Mouse (Mus musculus): ENCODE measurements around the gene Ddx17. TPM values are rescaled to one million over a fixed set of nuclear protein-coding genes. Genes with fewer than 3 reads are reported as not detected.
A peak's percentile ranks its signal among the peaks of the same experiment; 100 is the strongest.

The Ddx17 gene
- polyA plus RNA-seq, 1 experiment from 2014 or later = 28.5 TPM

DNA sequence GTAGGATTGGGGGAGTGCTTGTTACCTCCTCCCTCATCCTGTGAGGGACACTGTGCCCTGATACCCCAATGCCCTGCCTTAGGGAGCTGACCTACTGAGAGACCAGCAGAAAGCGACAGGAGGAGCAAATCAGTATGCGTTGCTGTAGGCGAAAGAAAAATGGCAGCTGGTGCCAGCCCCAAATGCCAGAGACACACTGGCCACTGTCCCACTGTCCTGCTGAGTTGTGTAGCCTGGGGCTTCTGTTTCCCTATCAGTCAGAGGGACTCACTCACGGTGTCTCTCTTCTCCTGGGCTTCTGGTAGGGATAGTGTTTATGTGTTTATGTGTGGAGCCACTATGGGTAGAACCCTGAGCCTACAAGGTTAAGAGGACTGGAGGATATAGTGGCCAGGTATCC is 28.8 kb downstream of the Ddx17 start:
- H3K4me2 ChIP-seq = peak overlapping the region; percentile 92
- 74% methylated on average over 4 of the region's 4 CpGs for WGBS
- H3K27ac ChIP-seq = no peak overlapping the region
- peak overlapping the region; percentile 79 for H3K4me3 ChIP-seq
- no peak for ATAC-seq (replicated peaks; ENCODE audit: insufficient number of reproducible peaks, insufficient read depth, low FRiP score, low read depth)
- H3K4me1 ChIP-seq (replicated peaks) = peaks cover 37% of the 10 kb centered on the region
- H3K9ac ChIP-seq = peak overlapping the region; percentile 74; the same call in 1 of the 2 replicates
- peaks cover under 1% of the 10 kb centered on the region; the same call in 1 of the 2 replicates for H3K36me3 ChIP-seq
- peaks cover 21% of the 10 kb centered on the region for H3K27me3 ChIP-seq
- no peaks in the 10 kb centered on the region for H3K9me3 ChIP-seq (replicated peaks)

DNA sequence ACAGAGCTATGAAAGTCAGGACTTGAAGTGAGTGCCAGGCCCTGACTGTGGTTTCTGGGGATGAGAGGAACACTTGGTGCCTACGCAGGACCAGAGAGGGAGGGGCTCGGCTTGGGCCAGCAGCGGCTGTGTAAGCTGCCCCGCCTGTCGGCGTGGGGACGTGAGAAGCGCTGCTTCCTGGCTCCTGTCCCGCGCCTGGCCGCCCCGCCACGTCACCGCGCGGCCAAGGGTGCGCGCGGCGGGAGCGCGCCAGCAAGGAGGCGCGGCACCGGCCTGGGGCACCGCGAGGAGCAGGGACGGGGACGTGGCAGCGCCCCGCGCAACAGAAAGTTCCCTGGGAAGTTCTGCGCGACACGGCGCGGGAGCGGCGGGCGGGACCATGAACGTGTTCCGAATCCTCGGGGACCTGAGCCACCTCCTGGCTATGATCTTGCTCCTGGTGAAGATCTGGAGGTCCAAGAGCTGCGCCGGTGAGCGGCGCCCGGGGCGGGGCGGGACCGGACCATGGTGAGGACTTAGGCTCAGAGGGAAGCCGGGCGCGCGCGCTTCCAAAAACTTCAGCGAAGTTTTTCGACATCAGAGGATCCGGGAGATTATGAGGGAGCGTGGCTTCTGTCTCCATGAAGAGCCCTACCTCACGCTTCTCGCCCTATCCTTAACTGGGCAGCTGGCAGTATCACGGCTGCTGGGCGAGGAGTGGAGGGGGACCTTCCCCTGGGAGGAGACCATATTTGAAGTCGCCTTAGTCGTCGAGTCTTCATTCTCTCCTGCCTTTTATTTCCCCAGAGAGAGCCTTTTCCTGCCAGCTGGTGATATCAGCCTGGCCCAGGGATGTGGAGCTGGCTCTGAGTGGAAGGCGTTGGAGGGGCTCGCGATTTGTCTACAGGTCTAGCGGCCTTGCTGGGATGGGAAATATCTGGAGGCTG is 30.1 kb downstream of the Ddx17 start, which contains the start of gene Kdelr3:
Kdelr3 (plus strand) TSS at position 241 of the 926 bp plus-strand sequence.
- WGBS = under 1% methylated on average over 71 of the region's 71 CpGs
- peak within 1 kb of the TSS; percentile 92 for H3K4me2 ChIP-seq
- H3K36me3 ChIP-seq = no peaks in the 10 kb centered on the region
- H3K9ac ChIP-seq = peak within 1 kb of the TSS; percentile 74
- peak within 1 kb of the TSS; percentile 79 for H3K4me3 ChIP-seq
- peak within 1 kb of the TSS; percentile 74 for H3K27ac ChIP-seq
- H3K27me3 ChIP-seq = peaks cover 31% of the 10 kb centered on the region
- no peaks in the 10 kb centered on the region for H3K9me3 ChIP-seq (replicated peaks)
- H3K4me1 ChIP-seq (replicated peaks) = peaks cover 48% of the 10 kb centered on the region
- peak; percentile 76 for ATAC-seq (replicated peaks; ENCODE audit: insufficient number of reproducible peaks, insufficient read depth, low FRiP score, low read depth)

- Histone ChIP-seq H3K36me3 (no peaks in the 10 kb centered on the region), H3K27me3 (peaks cover 54% of the 10 kb centered on the region), H3K4me3 (no peak overlapping the region), H3K27ac (no peak overlapping the region), H3K9ac (no peak overlapping the region), H3K4me2 (no peak overlapping the region), H3K4me1 (replicated peaks) (peaks cover 55% of the 10 kb centered on the region), H3K9me3 (replicated peaks) (no peaks in the 10 kb centered on the region)
- no peak for ATAC-seq (replicated peaks; ENCODE audit: insufficient number of reproducible peaks, insufficient read depth, low FRiP score, low read depth)
- WGBS = 12% methylated on average over 9 of the region's 9 CpGs
These were observed 32.6 kb downstream of the Ddx17 start for GRCm38 (mm10) chr15:79513940-79514339.

GRCm38 (mm10) chr15:79511553-79512320 is 34.8 kb downstream of the Ddx17 start:
- H3K4me2 ChIP-seq = peak overlapping the region; percentile 86
- H3K27me3 ChIP-seq = peaks cover 73% of the 10 kb centered on the region
- H3K4me3 ChIP-seq = peak overlapping the region; percentile 50
- no peaks in the 10 kb centered on the region for H3K36me3 ChIP-seq
- H3K9me3 ChIP-seq (replicated peaks) = no peaks in the 10 kb centered on the region
- H3K4me1 ChIP-seq (replicated peaks) = peaks cover 38% of the 10 kb centered on the region
- H3K27ac ChIP-seq = no peak overlapping the region
- WGBS = 3% methylated on average over 61 of the region's 61 CpGs
- peak overlapping the region; percentile 32 for H3K9ac ChIP-seq
- ATAC-seq (replicated peaks; ENCODE audit: insufficient number of reproducible peaks, insufficient read depth, low FRiP score, low read depth) = peak; percentile 65

GRCm38 (mm10) chr15:79510425-79510824 is 36.1 kb downstream of the Ddx17 start:
- WGBS = 74% methylated on average over 7 of the region's 7 CpGs
- no peak for ATAC-seq (replicated peaks; ENCODE audit: insufficient number of reproducible peaks, insufficient read depth, low FRiP score, low read depth)
- H3K9me3 ChIP-seq (replicated peaks) = no peaks in the 10 kb centered on the region
- H3K36me3 ChIP-seq = no peaks in the 10 kb centered on the region
- H3K4me3 ChIP-seq = no peak overlapping the region
- peaks cover 84% of the 10 kb centered on the region for H3K27me3 ChIP-seq
- no peak overlapping the region for H3K4me2 ChIP-seq
- peaks cover 35% of the 10 kb centered on the region for H3K4me1 ChIP-seq (replicated peaks)
- H3K9ac ChIP-seq = no peak overlapping the region
- no peak overlapping the region for H3K27ac ChIP-seq

DNA sequence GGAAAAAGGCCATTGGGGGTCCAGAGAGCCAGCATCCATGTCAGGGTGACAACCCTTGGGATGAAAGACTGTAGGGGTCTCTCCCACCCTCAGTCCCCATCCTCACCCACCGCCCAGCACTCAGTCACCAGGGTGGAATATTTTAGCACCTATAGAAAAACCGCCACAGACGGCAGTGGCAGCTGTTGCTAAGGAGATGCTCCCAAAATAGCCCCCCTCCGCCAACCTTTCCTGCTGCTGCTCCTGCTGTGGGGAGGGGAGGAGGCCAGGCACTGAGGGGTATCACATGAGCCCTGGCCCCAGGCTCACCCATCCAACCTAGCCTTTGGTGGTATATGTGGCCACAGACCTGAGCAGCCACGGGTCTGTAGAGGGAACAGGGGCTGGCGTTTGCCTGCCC is 36.5 kb downstream of the Ddx17 start:
- no peak for ATAC-seq (replicated peaks; ENCODE audit: insufficient number of reproducible peaks, insufficient read depth, low FRiP score, low read depth)
- Histone ChIP-seq H3K4me3 (no peak overlapping the region), H3K27me3 (peaks cover 87% of the 10 kb centered on the region), H3K4me2 (no peak overlapping the region), H3K9ac (no peak overlapping the region), H3K27ac (no peak overlapping the region), H3K4me1 (replicated peaks) (peaks cover 39% of the 10 kb centered on the region), H3K9me3 (replicated peaks) (no peaks in the 10 kb centered on the region), H3K36me3 (no peaks in the 10 kb centered on the region)
- WGBS = 18% methylated on average over 6 of the region's 6 CpGs

DNA sequence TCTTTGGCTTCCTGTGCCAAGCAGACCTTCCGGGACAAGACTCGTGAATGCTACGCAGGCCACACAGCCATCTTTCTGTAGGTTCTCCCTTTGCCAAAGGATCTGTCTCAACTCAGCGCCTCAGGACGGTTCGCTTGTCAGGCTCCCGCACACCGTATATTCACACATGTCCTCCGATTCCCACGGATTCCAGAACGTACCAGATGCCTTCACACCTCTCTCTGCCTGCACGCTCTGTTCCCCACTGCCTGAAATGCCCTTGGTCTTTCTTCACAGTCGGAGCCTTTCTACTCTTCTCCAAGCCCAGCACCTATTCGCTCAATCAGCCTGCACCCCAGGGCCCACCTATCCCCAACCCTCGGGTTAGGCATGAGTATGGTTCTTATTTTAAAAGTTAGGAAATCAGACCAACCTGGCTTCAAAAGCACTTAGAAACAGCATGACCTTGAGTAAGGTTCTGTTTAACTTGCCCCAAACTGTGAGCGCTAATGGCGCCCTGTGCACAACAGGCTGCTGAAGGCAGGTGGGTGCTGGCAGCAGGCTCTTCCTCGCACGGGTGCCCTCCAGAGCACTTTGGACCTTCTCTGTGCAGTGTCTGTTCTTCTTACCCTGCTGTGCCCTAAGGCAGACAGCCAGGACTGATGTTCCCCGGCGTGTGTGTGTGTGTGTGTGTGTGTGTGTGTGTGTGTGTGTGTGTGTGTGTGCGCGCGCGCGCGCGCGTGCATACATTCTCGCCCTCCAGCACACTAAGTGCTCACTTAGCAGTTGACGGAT is 39.3 kb downstream of the Ddx17 start:
- Histone ChIP-seq H3K4me2 (no peak overlapping the region), H3K4me1 (replicated peaks) (peaks cover 52% of the 10 kb centered on the region), H3K27me3 (peaks cover 90% of the 10 kb centered on the region), H3K27ac (no peak overlapping the region), H3K9me3 (replicated peaks) (no peaks in the 10 kb centered on the region), H3K36me3 (no peaks in the 10 kb centered on the region), H3K9ac (no peak overlapping the region), H3K4me3 (no peak overlapping the region)
- no peak for ATAC-seq (replicated peaks; ENCODE audit: insufficient number of reproducible peaks, insufficient read depth, low FRiP score, low read depth)
- WGBS = 49% methylated on average over 31 of the region's 31 CpGs

DNA sequence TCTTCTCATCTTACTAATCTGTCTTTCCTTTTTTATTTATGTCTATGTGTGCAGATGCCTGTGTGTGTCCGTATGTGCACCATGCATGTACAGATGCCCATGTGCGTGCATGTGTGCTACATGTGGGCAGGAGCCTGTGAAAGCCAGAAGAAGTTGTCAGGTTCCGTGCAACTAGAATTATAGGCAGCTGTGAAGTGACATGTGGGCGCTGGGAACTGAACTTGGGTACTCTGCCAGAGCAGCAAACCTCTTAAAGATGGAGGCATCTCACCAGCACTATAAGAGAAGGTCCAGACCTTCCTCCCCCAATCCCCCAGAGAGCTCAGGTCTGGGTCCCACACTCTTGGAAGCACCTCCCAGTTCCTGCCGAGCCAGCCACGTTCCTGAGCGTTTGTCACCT is 40.1 kb downstream of the Ddx17 start:
- Histone ChIP-seq H3K36me3 (no peaks in the 10 kb centered on the region), H3K4me1 (replicated peaks) (peaks cover 45% of the 10 kb centered on the region), H3K4me2 (0 out of 2 replicates have a peak overlapping the region, but pooled peaks have one; percentile 96), H3K27ac (no peak overlapping the region), H3K4me3 (peak overlapping the region; percentile 63; the same call in 1 of the 2 replicates), H3K9me3 (replicated peaks) (no peaks in the 10 kb centered on the region), H3K27me3 (peaks cover 93% of the 10 kb centered on the region), H3K9ac (no peak overlapping the region)
- ATAC-seq (replicated peaks; ENCODE audit: insufficient number of reproducible peaks, insufficient read depth, low FRiP score, low read depth) = no peak
- 38% methylated on average over 7 of the region's 7 CpGs for WGBS

GRCm38 (mm10) chr15:79505616-79506283 is 40.8 kb downstream of the Ddx17 start:
- no peak overlapping the region for H3K27ac ChIP-seq
- WGBS = 0% methylated on average over 31 of the region's 71 CpGs
- peak overlapping the region; percentile 96 for H3K4me2 ChIP-seq
- H3K27me3 ChIP-seq = peaks cover 91% of the 10 kb centered on the region
- H3K9me3 ChIP-seq (replicated peaks) = no peaks in the 10 kb centered on the region
- H3K9ac ChIP-seq = peak overlapping the region; percentile 67
- H3K4me1 ChIP-seq (replicated peaks) = peaks cover 43% of the 10 kb centered on the region
- peak; percentile 16; the same call in 1 of the 2 replicates for ATAC-seq (replicated peaks; ENCODE audit: insufficient number of reproducible peaks, insufficient read depth, low FRiP score, low read depth)
- no peaks in the 10 kb centered on the region for H3K36me3 ChIP-seq
- peak overlapping the region; percentile 63 for H3K4me3 ChIP-seq

GRCm38 (mm10) chr15:79504707-79505452 is 41.7 kb downstream of the Ddx17 start, which contains the start of gene Kcnj4:
Gene Kcnj4 (minus strand): TSS chr15:79505241.
- Histone ChIP-seq H3K27ac (no peak within 1 kb of the TSS), H3K9ac (peak within 1 kb of the TSS; percentile 67), H3K4me3 (peak within 1 kb of the TSS; percentile 63), H3K36me3 (no peaks in the 10 kb centered on the region), H3K4me1 (replicated peaks) (peaks cover 46% of the 10 kb centered on the region), H3K9me3 (replicated peaks) (no peaks in the 10 kb centered on the region), H3K27me3 (peaks cover 84% of the 10 kb centered on the region), H3K4me2 (peak within 1 kb of the TSS; percentile 96)
- WGBS = 2% methylated on average over 59 of the region's 60 CpGs
- 0 out of 2 replicates have a peak, but pooled peaks have one; percentile 9 for ATAC-seq (replicated peaks; ENCODE audit: insufficient number of reproducible peaks, insufficient read depth, low FRiP score, low read depth)
